Comparison of ENCODE assay signal across 9 mouse cellular contexts in genomic region chr11:71032491-71033162, GRCm38 (mm10). TPM values are rescaled to one million over a fixed set of nuclear protein-coding genes. Genes with fewer than 3 reads are reported as not detected.
A peak's percentile ranks its signal among the peaks of the same experiment; 100 is the strongest.
DNase-seq lines count a peak whose midpoint lies in the region; ATAC-seq lines count a peak whose summit lies in the region.
"Had no signal": no experiment of that assay in that cellular context is flagged by ENCODE, and none has a peak within 500 bp of the region (broad histone marks: within the 10 kb centered on the region; RNA-seq: fewer than 3 reads in every experiment).

No protein-coding gene starts in this region.

- peak overlapping the region; percentile 59 for H3K4me2 ChIP-seq in forebrain, embryonic 15.5 days (replicated peaks)
- peak overlapping the region; percentile 72 for H3K4me2 ChIP-seq in midbrain, embryonic 15.5 days

- H3K9ac ChIP-seq in forebrain, embryonic 15.5 days (replicated peaks): peak overlapping the region; percentile 90
- H3K9ac ChIP-seq in midbrain, embryonic 15.5 days: peak overlapping the region; percentile 76

- peak; percentile 37; the same call in 1 of the 2 replicates for ATAC-seq in forebrain, embryonic 15.5 days (replicated peaks)
- ATAC-seq in midbrain, embryonic 15.5 days (replicated peaks): peak; percentile 68

- 2% methylated on average over 26 of the region's 26 CpGs for whole genome bisulfite sequencing in forebrain, embryonic 15.5 days
- 3% methylated on average over 26 of the region's 26 CpGs for WGBS in midbrain, embryonic 15.5 days

- peak; percentile 6 for DNase-seq in cerebellum, adult 9-10 months
- no peak for DNase-seq in cerebellum, adult 11-12 months
- DNase-seq in 3134 (ENCODE audit: extremely low read depth, insufficient read length, low spot score): peak; percentile 13
- peak; percentile 41 to 59 for DNase-seq in left cerebral cortex, adult 18-20 months (ENCODE audit: low spot score in 2 of 2)
- no peak for DNase-seq in urinary bladder, postnatal 36 days (ENCODE audit: low spot score in 2 of 2)
- no peak for DNase-seq in urinary bladder, postnatal 25 days (ENCODE audit: low spot score)

- H3K27me3 ChIP-seq in forebrain, embryonic 15.5 days: no peaks in the 10 kb centered on the region
- H3K27me3 ChIP-seq in midbrain, embryonic 15.5 days (replicated peaks): no peaks in the 10 kb centered on the region

- peak overlapping the region; percentile 99 for H3K27ac ChIP-seq in forebrain, embryonic 15.5 days (replicated peaks)
- peak overlapping the region; percentile 95 for H3K27ac ChIP-seq in midbrain, embryonic 15.5 days

- H3K4me1 ChIP-seq in forebrain, embryonic 15.5 days: peaks cover 26% of the 10 kb centered on the region
- H3K4me1 ChIP-seq in midbrain, embryonic 15.5 days: peaks cover 28% of the 10 kb centered on the region

- H3K36me3 ChIP-seq in forebrain, embryonic 15.5 days: peaks cover 8% of the 10 kb centered on the region; the same call in 1 of the 2 replicates
- H3K36me3 ChIP-seq in midbrain, embryonic 15.5 days (replicated peaks): peaks cover 4% of the 10 kb centered on the region; the same call in 1 of the 2 replicates

- H3K4me3 ChIP-seq in forebrain, embryonic 15.5 days: peak overlapping the region; percentile 71
- peak overlapping the region; percentile 67 for H3K4me3 ChIP-seq in midbrain, embryonic 15.5 days
- H3K4me3 ChIP-seq: erythroblast, embryonic 14.5 days had no signal

- no peaks in the 10 kb centered on the region for H3K9me3 ChIP-seq in forebrain, embryonic 15.5 days
- no peaks in the 10 kb centered on the region for H3K9me3 ChIP-seq in midbrain, embryonic 15.5 days

RNA-seq across cellular contexts. Expression of gene 6330403K07Rik, which starts 0.7 kb away (rescaled TPM):
- polyA plus RNA-seq in forebrain, embryonic 15.5 days (2015; fragmentation: Nextera tagmentation; extraction: Ambion mirVana): 609 and 665 TPM in 2 replicates
- 100 to 1,000 TPM; 274 to 322 TPM for total RNA-seq in left cerebral cortex, adult 18-20 months (2021)
- polyA plus RNA-seq in midbrain, embryonic 15.5 days (2015; fragmentation: Nextera tagmentation; extraction: Ambion mirVana): 718 and 742 TPM in 2 replicates

RNA-seq across cellular contexts. Expression of gene Derl2, which starts 13.0 kb away (rescaled TPM):
- 35.5 and 36.2 TPM in 2 replicates for polyA plus RNA-seq in forebrain, embryonic 15.5 days (2015; fragmentation: Nextera tagmentation; extraction: Ambion mirVana)
- total RNA-seq in left cerebral cortex, adult 18-20 months (2021): 10 to 100 TPM; 21.0 to 28.8 TPM
- 28.8 and 33.1 TPM in 2 replicates for polyA plus RNA-seq in midbrain, embryonic 15.5 days (2015; fragmentation: Nextera tagmentation; extraction: Ambion mirVana)

RNA-seq across cellular contexts. Expression of gene Mis12, which starts 13.2 kb away (rescaled TPM):
- 39.4 and 40.5 TPM in 2 replicates for polyA plus RNA-seq in forebrain, embryonic 15.5 days (2015; fragmentation: Nextera tagmentation; extraction: Ambion mirVana)
- total RNA-seq in left cerebral cortex, adult 18-20 months (2021): 10 to 100 TPM; 20.4 to 20.8 TPM
- 37.5 and 39.2 TPM in 2 replicates for polyA plus RNA-seq in midbrain, embryonic 15.5 days (2015; fragmentation: Nextera tagmentation; extraction: Ambion mirVana)

RNA-seq across cellular contexts. Expression of gene Dhx33, which starts 28.4 kb away (rescaled TPM):
- 16.8 and 17.3 TPM in 2 replicates for polyA plus RNA-seq in forebrain, embryonic 15.5 days (2015; fragmentation: Nextera tagmentation; extraction: Ambion mirVana)
- 10 to 100 TPM; 25.9 to 27.0 TPM for total RNA-seq in left cerebral cortex, adult 18-20 months (2021)
- 15.3 and 16.2 TPM in 2 replicates for polyA plus RNA-seq in midbrain, embryonic 15.5 days (2015; fragmentation: Nextera tagmentation; extraction: Ambion mirVana)

RNA-seq across cellular contexts. Expression of gene C1qbp, which starts 49.8 kb away (rescaled TPM):
- polyA plus RNA-seq in forebrain, embryonic 15.5 days (2015; fragmentation: Nextera tagmentation; extraction: Ambion mirVana): 208 TPM in 2 replicates
- total RNA-seq in left cerebral cortex, adult 18-20 months (2021): 10 to 100 TPM; 96.4 to 97.1 TPM
- 160 and 166 TPM in 2 replicates for polyA plus RNA-seq in midbrain, embryonic 15.5 days (2015; fragmentation: Nextera tagmentation; extraction: Ambion mirVana)

Comparison
In these comparisons a context has a peak if more than half of its experiments do, and no peak if none do; other contexts are left out.
1. DNase-seq: peak in cerebellum, adult 9-10 months (single experiment), 3134 (single experiment) and left cerebral cortex, adult 18-20 months (2 of 2); none in cerebellum, adult 11-12 months (single experiment), urinary bladder, postnatal 36 days (0 of 2) and urinary bladder, postnatal 25 days (single experiment).